Mouse (Mus musculus): ENCODE data around the gene Cpne7.

DNA sequence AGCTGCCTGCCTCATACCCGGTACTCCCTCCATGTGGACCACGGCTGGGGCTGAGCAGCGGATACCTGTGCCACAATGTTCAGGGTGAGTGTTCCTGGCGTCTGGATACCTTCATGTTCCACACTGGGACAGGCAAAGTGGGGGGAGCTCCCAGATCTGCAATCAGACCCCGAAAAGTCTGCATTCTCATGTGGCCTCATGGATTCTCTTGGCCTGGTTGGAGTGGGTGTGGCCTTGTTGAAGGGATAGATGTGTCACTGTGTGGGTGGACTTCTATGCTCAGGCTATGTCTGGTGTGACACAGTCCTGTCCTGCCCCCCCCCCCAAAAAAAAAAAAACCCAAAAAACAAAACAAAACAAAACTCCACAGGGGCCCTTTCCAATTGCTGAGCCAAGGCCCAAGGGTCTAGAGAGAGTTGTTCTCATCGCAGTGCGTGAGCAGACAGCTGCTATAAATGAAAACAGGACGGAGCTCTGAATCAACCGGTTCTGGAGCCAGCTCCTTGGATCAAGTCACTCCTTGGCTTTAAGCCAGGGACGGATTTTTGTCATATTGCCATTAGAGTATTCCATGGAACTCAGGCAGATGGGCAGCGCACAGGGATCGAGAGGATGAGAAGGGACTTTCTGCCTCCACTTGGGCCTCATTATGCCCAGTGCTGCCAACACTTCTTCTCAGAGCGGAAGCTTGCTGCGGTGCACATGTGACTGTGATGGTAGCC lies 24.7 kb downstream of the Cpne7 start:
- TF ChIP-seq CTCF (IDR thresholded peaks at IDR 0.05; ENCODE audit: low read depth) (no peak), EP300 (IDR thresholded peaks at IDR 0.05; ENCODE audit: low read depth) (no peak)

Data from liver, postnatal 0 days (tissue).